Mouse (Mus musculus) liver, embryonic 12.5 days (tissue): ENCODE results near the gene Rab3il1. TPM values are rescaled to one million over a fixed set of nuclear protein-coding genes. Genes with fewer than 3 reads are reported as not detected.

Experiments used
- ATAC-seq: fragments of 200-750 bp; cut with Nextera tagmentation; 2 replicates; pipeline ENCODE4 v1.8.0; 2017; ENCODE audit warnings: moderate number of reproducible peaks, mild to moderate bottlenecking, moderate library complexity
- H3K27ac ChIP-seq: fragments of 300-500 bp; sonication (generic); 2 replicates; pipeline ENCODE4 v1.5.1; 2016; ENCODE audit warnings: mild to moderate bottlenecking
- H3K27me3 ChIP-seq: fragments of 300-500 bp; sonication (generic); replicated peaks from 2 replicates; pipeline ENCODE4 v1.6.1; 2016; ENCODE audit warnings: mild to moderate bottlenecking, moderate library complexity
- H3K36me3 ChIP-seq: fragments of 300-500 bp; sonication (generic); 2 replicates; pipeline ENCODE4 v1.6.1; 2016; ENCODE audit warnings: mild to moderate bottlenecking, moderate library complexity
- H3K4me1 ChIP-seq: fragments of 300-500 bp; sonication (generic); 2 replicates; pipeline ENCODE4 v1.6.1; 2016
- H3K4me2 ChIP-seq: fragments of 300-500 bp; sonication (generic); 2 replicates; pipeline ENCODE4 v1.6.1; 2016; ENCODE audit warnings: mild to moderate bottlenecking, moderate library complexity
- H3K4me3 ChIP-seq: fragments of 300-500 bp; sonication (generic); 2 replicates; pipeline ENCODE4 v1.5.1; 2016; ENCODE audit warnings: mild to moderate bottlenecking, moderate library complexity
- H3K9ac ChIP-seq: fragments of 300-500 bp; sonication (generic); 2 replicates; pipeline ENCODE4 v1.6.1; 2016; ENCODE audit warnings: mild to moderate bottlenecking, moderate library complexity
- H3K9me3 ChIP-seq: fragments of 300-500 bp; sonication (generic); replicated peaks from 2 replicates; pipeline ENCODE4 v1.6.1; 2016; ENCODE audit warnings: mild to moderate bottlenecking, moderate library complexity
- WGBS: fragments of 180-500 bp; shearing (Covaris S2); methylation state at CpG from one replicate; pipeline ENCODE4 v1.1.7; 2016; ENCODE audit not compliant: insufficient replicate concordance; 5-methylcytosine and 5-hydroxymethylcytosine counted together
- polyA plus RNA-seq: library from polyadenylated mRNA; unstranded; fragments of >200 nt; fragmentation: Nextera tagmentation; extraction: Ambion mirVana; gene quantifications from 2 replicates; pipeline ENCODE4 v1.2.1, GENCODE M21; 2016

Rab3il1 gene
- polyA plus RNA-seq, 1 experiment from 2014 or later: 191 TPM

DNA sequence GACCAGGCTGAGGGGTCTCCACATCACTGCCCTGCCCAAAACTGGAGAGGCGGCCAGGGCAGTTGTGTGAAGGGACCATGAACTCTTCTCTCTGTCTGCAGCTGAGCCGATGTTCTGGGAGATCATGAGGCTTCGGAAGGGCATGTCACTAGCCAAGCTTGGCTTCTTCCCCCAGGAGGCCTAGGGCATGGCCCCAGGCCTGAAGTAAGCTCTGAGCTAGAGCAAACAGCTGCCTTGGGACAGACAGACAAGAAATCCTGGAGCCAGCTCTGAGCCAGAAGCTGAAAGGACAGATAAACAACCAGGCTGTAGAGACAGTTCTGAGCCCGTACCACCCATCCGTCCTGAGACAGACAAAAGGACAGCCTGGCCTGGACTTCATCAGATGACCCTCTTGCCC lies 32.9 kb downstream of the Rab3il1 start:
- H3K27ac ChIP-seq: no peak overlapping the region
- peaks cover 37% of the 10 kb centered on the region for H3K4me1 ChIP-seq
- no peak for ATAC-seq
- 82% methylated on average over 5 of the region's 5 CpGs for WGBS
- no peak overlapping the region for H3K9ac ChIP-seq
- H3K36me3 ChIP-seq: peaks cover 92% of the 10 kb centered on the region
- H3K27me3 ChIP-seq: no peaks in the 10 kb centered on the region
- H3K4me2 ChIP-seq: no peak overlapping the region
- no peak overlapping the region for H3K4me3 ChIP-seq
- no peaks in the 10 kb centered on the region for H3K9me3 ChIP-seq

- peak; percentile 62 for ATAC-seq
- H3K27me3 ChIP-seq: no peaks in the 10 kb centered on the region
- peaks cover 87% of the 10 kb centered on the region for H3K36me3 ChIP-seq
- 64% methylated on average over 8 of the region's 8 CpGs for WGBS
- no peaks in the 10 kb centered on the region for H3K9me3 ChIP-seq
- H3K9ac ChIP-seq: no peak overlapping the region
- no peak overlapping the region for H3K4me3 ChIP-seq
- no peak overlapping the region for H3K27ac ChIP-seq
- H3K4me1 ChIP-seq: peaks cover 37% of the 10 kb centered on the region
- H3K4me2 ChIP-seq: no peak overlapping the region
These were observed 33.4 kb downstream of the Rab3il1 start for GRCm38 (mm10) chr19:10034785-10035447.

GRCm38 (mm10) chr19:10037534-10037933 lies 36.1 kb downstream of the Rab3il1 start:
- Histone ChIP-seq H3K9me3 (no peaks in the 10 kb centered on the region), H3K27ac (no peak overlapping the region), H3K27me3 (peaks cover 17% of the 10 kb centered on the region), H3K4me3 (no peak overlapping the region), H3K4me1 (peaks cover 56% of the 10 kb centered on the region), H3K9ac (no peak overlapping the region), H3K36me3 (peaks cover 61% of the 10 kb centered on the region), H3K4me2 (no peak overlapping the region)
- 72% methylated on average over 2 of the region's 2 CpGs for WGBS
- ATAC-seq: no peak

- no peak for ATAC-seq
- peaks cover 17% of the 10 kb centered on the region for H3K27me3 ChIP-seq
- no peak overlapping the region for H3K9ac ChIP-seq
- no peak overlapping the region for H3K4me3 ChIP-seq
- no peaks in the 10 kb centered on the region for H3K9me3 ChIP-seq
- H3K4me2 ChIP-seq: no peak overlapping the region
- H3K27ac ChIP-seq: no peak overlapping the region
- H3K36me3 ChIP-seq: peaks cover 52% of the 10 kb centered on the region
- H3K4me1 ChIP-seq: peaks cover 64% of the 10 kb centered on the region
- WGBS: 86% methylated on average over 3 of the region's 3 CpGs
These were observed 36.9 kb downstream of the Rab3il1 start for GRCm38 (mm10) chr19:10038364-10038763.

GRCm38 (mm10) chr19:10038910-10039309 lies 37.4 kb downstream of the Rab3il1 start:
- H3K27ac ChIP-seq: no peak overlapping the region
- no peak for ATAC-seq

DNA sequence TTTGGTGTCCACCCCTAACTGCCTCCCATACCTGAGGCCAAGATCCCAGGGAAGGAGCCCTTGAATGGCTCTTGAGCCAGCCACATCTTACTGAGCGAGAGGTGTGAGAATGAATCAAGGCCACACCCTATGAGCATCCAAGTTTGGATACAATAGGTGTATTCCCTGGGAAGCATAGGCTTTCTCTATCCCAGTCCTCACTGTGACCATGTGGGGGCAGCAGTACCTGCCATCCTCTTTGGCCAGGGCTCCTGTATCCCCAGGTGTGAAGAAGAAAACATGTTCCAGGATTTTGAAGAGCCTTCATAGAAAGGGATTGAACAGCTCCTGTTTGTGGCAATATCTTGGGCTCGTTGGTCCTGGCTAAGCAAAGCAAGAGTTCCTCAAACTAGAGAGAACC lies 38.1 kb downstream of the Rab3il1 start:
- H3K4me2 ChIP-seq: no peak overlapping the region
- no peak for ATAC-seq
- H3K27ac ChIP-seq: no peak overlapping the region
- H3K4me3 ChIP-seq: no peak overlapping the region
- peaks cover 71% of the 10 kb centered on the region for H3K4me1 ChIP-seq
- peaks cover 17% of the 10 kb centered on the region for H3K27me3 ChIP-seq
- H3K9ac ChIP-seq: no peak overlapping the region
- H3K36me3 ChIP-seq: peaks cover 40% of the 10 kb centered on the region
- 69% methylated on average over 2 of the region's 2 CpGs for WGBS
- H3K9me3 ChIP-seq: no peaks in the 10 kb centered on the region

More at GRCm38 (mm10) chr19:10038910-10039309, 37.4 kb downstream of the Rab3il1 start:
- Histone ChIP-seq H3K4me3 (no peak overlapping the region), H3K36me3 (peaks cover 47% of the 10 kb centered on the region), H3K4me1 (peaks cover 70% of the 10 kb centered on the region), H3K4me2 (no peak overlapping the region), H3K27me3 (peaks cover 17% of the 10 kb centered on the region), H3K9ac (no peak overlapping the region), H3K9me3 (no peaks in the 10 kb centered on the region)
- WGBS: 53% methylated on average over 3 of the region's 3 CpGs

DNA sequence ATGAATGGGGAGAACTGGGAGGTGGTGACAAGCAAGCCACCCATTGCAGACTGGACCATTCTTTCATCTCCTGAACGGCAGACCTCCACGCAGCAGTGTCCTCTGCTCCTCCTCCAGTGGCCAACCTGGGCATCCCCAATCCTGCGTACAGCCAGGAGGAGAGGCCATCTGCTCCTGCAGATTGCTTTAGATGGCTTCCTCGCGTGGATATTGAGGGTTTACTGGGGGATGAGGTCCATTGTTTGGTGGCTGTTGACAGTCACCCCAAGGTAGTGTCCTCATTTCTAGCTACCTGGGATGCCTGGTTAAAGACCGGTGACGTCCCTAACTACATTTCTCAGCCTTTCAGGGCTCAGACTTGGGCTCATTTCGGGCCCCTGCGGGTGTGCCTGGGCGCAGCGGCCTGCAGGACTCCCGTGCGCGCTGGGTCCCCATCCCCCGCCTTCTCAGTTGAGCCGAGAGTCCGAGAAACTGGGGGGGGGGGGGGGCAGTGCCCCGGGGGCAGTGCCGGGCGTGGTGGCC lies 39.5 kb downstream of the Rab3il1 start:
- Histone ChIP-seq H3K36me3 (peaks cover 27% of the 10 kb centered on the region), H3K9me3 (no peaks in the 10 kb centered on the region), H3K27ac (peak overlapping the region; percentile 11; the same call in 1 of the 2 replicates), H3K4me3 (peak overlapping the region; percentile 58), H3K4me2 (peak overlapping the region; percentile 88), H3K27me3 (peaks cover 17% of the 10 kb centered on the region), H3K4me1 (peaks cover 71% of the 10 kb centered on the region), H3K9ac (peak overlapping the region; percentile 60)
- peak; percentile 3; the same call in 1 of the 2 replicates for ATAC-seq
- WGBS: 9% methylated on average over 20 of the region's 20 CpGs

GRCm38 (mm10) chr19:10041388-10042148 lies 40.1 kb downstream of the Rab3il1 start, which contains the start of gene Fads3:
TSS of gene Fads3 (plus strand) at chr19:10041569.
- Histone ChIP-seq H3K9ac (peak within 1 kb of the TSS; percentile 60), H3K4me2 (peak within 1 kb of the TSS; percentile 88), H3K36me3 (peaks cover 20% of the 10 kb centered on the region), H3K27me3 (peaks cover 17% of the 10 kb centered on the region), H3K4me3 (peak within 1 kb of the TSS; percentile 58), H3K9me3 (no peaks in the 10 kb centered on the region), H3K27ac (peak within 1 kb of the TSS; percentile 11; the same call in 1 of the 2 replicates), H3K4me1 (peaks cover 72% of the 10 kb centered on the region)
- peak; percentile 82 for ATAC-seq
- under 1% methylated on average over 68 of the region's 69 CpGs for WGBS

- no peak for ATAC-seq
- Histone ChIP-seq H3K4me1 (peaks cover 72% of the 10 kb centered on the region), H3K9me3 (no peaks in the 10 kb centered on the region), H3K27ac (no peak overlapping the region), H3K4me3 (peak overlapping the region; percentile 58), H3K36me3 (peaks cover 14% of the 10 kb centered on the region), H3K27me3 (peaks cover 17% of the 10 kb centered on the region), H3K4me2 (peak overlapping the region; percentile 88), H3K9ac (peak overlapping the region; percentile 60)
- WGBS: 50% methylated on average over 6 of the region's 6 CpGs
These were observed 40.8 kb downstream of the Rab3il1 start for GRCm38 (mm10) chr19:10042232-10042631.

DNA sequence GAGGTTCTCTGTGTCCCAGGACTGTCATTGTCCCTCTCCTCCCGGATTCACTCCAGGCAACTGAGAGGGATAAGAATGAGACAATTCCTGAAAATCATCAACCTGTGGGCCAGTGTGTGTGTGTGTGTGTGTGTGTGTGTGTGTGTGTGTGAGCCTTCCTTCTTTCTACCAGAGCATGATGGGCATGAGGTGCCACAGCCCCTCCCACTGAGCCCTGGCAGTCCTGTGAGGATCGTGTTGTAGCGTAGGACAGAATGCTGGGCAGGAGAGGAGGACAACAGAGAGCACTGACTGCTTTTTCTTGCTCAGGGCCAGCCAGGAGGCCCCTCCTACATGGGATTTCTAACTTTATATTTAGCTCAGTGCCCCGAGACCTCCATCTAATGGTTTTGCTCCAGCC lies 41.3 kb downstream of the Rab3il1 start:
- Histone ChIP-seq H3K9ac (no peak overlapping the region), H3K27me3 (peaks cover 17% of the 10 kb centered on the region), H3K9me3 (no peaks in the 10 kb centered on the region), H3K4me2 (peak overlapping the region; percentile 88), H3K36me3 (peaks cover 8% of the 10 kb centered on the region), H3K4me3 (no peak overlapping the region), H3K27ac (no peak overlapping the region), H3K4me1 (peaks cover 73% of the 10 kb centered on the region)
- 80% methylated on average over 4 of the region's 4 CpGs for WGBS
- ATAC-seq: no peak

DNA sequence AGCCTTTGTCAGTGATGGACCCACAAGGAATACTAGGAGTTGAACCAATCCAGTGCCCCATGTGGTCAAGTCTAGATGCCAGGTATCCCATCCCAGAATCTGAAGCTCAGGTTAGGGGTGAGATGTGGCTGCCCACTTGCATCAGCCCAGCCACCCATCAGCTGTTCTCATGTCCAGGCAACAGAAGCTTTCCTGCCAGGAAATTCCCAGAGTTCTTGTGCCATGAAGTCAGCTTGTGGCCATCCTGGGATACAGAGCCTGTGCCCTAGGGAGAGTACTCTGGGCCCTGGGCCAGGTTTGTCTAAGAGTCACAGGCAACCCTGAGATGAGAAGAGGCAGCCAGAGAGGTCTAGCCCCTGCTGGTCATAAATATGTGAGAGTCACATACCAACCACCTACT lies 42.2 kb downstream of the Rab3il1 start:
- Histone ChIP-seq H3K9ac (no peak overlapping the region), H3K27ac (no peak overlapping the region), H3K4me2 (no peak overlapping the region), H3K4me3 (no peak overlapping the region), H3K9me3 (no peaks in the 10 kb centered on the region), H3K36me3 (peaks cover 2% of the 10 kb centered on the region; the same call in 1 of the 2 replicates), H3K27me3 (peaks cover 20% of the 10 kb centered on the region), H3K4me1 (peaks cover 70% of the 10 kb centered on the region)
- no peak for ATAC-seq

DNA sequence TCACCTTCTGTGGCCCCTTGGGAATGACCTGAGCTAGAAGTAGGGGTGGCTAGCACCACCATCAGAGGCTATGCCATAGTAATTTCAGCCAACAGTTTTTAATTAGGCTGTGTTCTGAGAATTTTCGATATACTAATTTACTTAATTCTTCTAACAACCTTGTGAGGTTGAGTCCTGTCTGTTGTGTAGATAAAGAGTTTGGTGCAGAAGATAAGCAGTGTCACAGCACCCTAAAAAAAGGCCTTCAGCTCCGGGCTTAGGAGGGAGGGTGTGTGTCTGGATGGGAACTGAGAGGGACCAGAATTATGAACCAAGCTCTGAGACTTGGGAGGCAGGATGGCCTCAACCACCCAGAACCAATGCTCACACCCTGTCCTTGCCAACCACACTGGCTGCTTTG lies 44.2 kb downstream of the Rab3il1 start:
- peaks cover 21% of the 10 kb centered on the region for H3K27me3 ChIP-seq
- no peaks in the 10 kb centered on the region for H3K36me3 ChIP-seq
- no peaks in the 10 kb centered on the region for H3K9me3 ChIP-seq
- ATAC-seq: no peak
- WGBS: 37% methylated on average over 2 of the region's 2 CpGs
- no peak overlapping the region for H3K4me3 ChIP-seq
- no peak overlapping the region for H3K4me2 ChIP-seq
- 0 out of 2 replicates have a peak overlapping the region, but pooled peaks have one; percentile 9 for H3K27ac ChIP-seq
- peaks cover 73% of the 10 kb centered on the region for H3K4me1 ChIP-seq
- no peak overlapping the region for H3K9ac ChIP-seq
